Mouse (Mus musculus) layer of hippocampus, adult 9-10 months (tissue): ENCODE measurements around the gene Drg2.
"Not testable (repeated sequence)": the region's sequence is repeated elsewhere in the genome, so short reads cannot be mapped to it uniquely, and the experiment has no call there.

Experiments used
- DNase-seq: peaks from one replicate; pipeline ENCODE4 v3.0.0; 2022; ENCODE audit warnings: low spot score

The Drg2 gene

GRCm38 (mm10) chr11:60454080-60454744 is at the start of gene Drg2:
Gene Drg2, plus strand, starts transcription at chr11:60454591.
- DNase-seq, result peak; percentile 79

- DNase-seq, result no peak
Measured at GRCm38 (mm10) chr11:60406606-60407005, 47.8 kb upstream of the Drg2 start.

GRCm38 (mm10) chr11:60412173-60412572 is 42.2 kb upstream of the Drg2 start:
- DNase-seq, result peak; percentile 80

- no peak for DNase-seq
Measured at GRCm38 (mm10) chr11:60412921-60413320, 41.5 kb upstream of the Drg2 start.

- DNase-seq, result no peak
Measured at GRCm38 (mm10) chr11:60416590-60416962, 37.8 kb upstream of the Drg2 start.

GRCm38 (mm10) chr11:60416963-60417716 is 37.3 kb upstream of the Drg2 start, which contains the start of gene Gid4:
Gene Gid4, plus strand, starts transcription at chr11:60417145.
- DNase-seq, result peak; percentile 97

- DNase-seq, result no peak
Measured at GRCm38 (mm10) chr11:60417717-60418472, 36.5 kb upstream of the Drg2 start, which contains the start of gene Atpaf2. Gene Atpaf2, minus strand, starts transcription at chr11:60418457.

- no peak for DNase-seq
Measured at GRCm38 (mm10) chr11:60418473-60418803, 36.0 kb upstream of the Drg2 start.

- no peak for DNase-seq
Measured at GRCm38 (mm10) chr11:60422046-60422668, 32.2 kb upstream of the Drg2 start.

GRCm38 (mm10) chr11:60423006-60423405 is 31.4 kb upstream of the Drg2 start:
- no peak for DNase-seq

- no peak for DNase-seq
Measured at GRCm38 (mm10) chr11:60426417-60426816, 28.0 kb upstream of the Drg2 start.

- no peak for DNase-seq
Measured at GRCm38 (mm10) chr11:60427628-60428027, 26.8 kb upstream of the Drg2 start.

- no peak for DNase-seq
Measured at GRCm38 (mm10) chr11:60433501-60433900, 20.9 kb upstream of the Drg2 start.

GRCm38 (mm10) chr11:60435133-60435532 is 19.3 kb upstream of the Drg2 start:
- no peak for DNase-seq

GRCm38 (mm10) chr11:60436618-60437017 is 17.8 kb upstream of the Drg2 start:
- DNase-seq, result no peak

GRCm38 (mm10) chr11:60439621-60440020 is 14.8 kb upstream of the Drg2 start:
- DNase-seq, result not testable (repeated sequence)

GRCm38 (mm10) chr11:60440176-60440575 is 14.2 kb upstream of the Drg2 start:
- DNase-seq, result no peak

GRCm38 (mm10) chr11:60442896-60443295 is 11.5 kb upstream of the Drg2 start:
- no peak for DNase-seq

- no peak for DNase-seq
Measured at GRCm38 (mm10) chr11:60444007-60444406, 10.4 kb upstream of the Drg2 start.

GRCm38 (mm10) chr11:60454745-60455087 is 325 bp downstream of the Drg2 start:
- DNase-seq, result no peak

GRCm38 (mm10) chr11:60457973-60458372 is 3.6 kb downstream of the Drg2 start:
- no peak for DNase-seq

GRCm38 (mm10) chr11:60465943-60466380 is 11.6 kb downstream of the Drg2 start:
- no peak for DNase-seq
